Mouse (Mus musculus) cerebellum, adult 2 months (tissue): ENCODE measurements around the gene Spo11.

Experiments
- CTCF ChIP-seq: fragments of 200-500 bp; IDR thresholded peaks from 2 replicates; pipeline ENCODE4 v1.5.1; 2011; ENCODE audit warnings: low read depth, mild to moderate bottlenecking, control low read depth, low read length, moderate library complexity, borderline replicate concordance; ENCODE audit not compliant: insufficient read depth
- POLR2A ChIP-seq: fragments of 200-500 bp; IDR thresholded peaks from 2 replicates; pipeline ENCODE4 v1.6.1; 2011; ENCODE audit warnings: low read length, control low read depth, borderline replicate concordance; ENCODE audit not compliant: insufficient read depth

GRCm38 (mm10) chr2:173011440-173011839, 33.9 kb downstream of the Spo11 start:
- TF ChIP-seq CTCF: no peak
- TF ChIP-seq POLR2A: no peak
